Comparison of ENCODE assay signal across 8 mouse cellular contexts in genomic region chr3:98062591-98063185, GRCm38 (mm10). TPM values are rescaled to one million over a fixed set of nuclear protein-coding genes. Genes with fewer than 3 reads are reported as not detected.
DNase-seq lines count a peak whose midpoint lies in the region; ATAC-seq and TF ChIP-seq lines count a peak whose summit lies in the region.

No protein-coding gene starts in this region.

- H3K9ac ChIP-seq in hindbrain, embryonic 16.5 days (ENCODE audit: low read depth, low read length), result no peak overlapping the region
- no peak overlapping the region for H3K9ac ChIP-seq in midbrain, postnatal 0 days (replicated peaks; ENCODE audit: low read length, poor library complexity, severe bottlenecking)

- peaks cover 83% of the 10 kb centered on the region for H3K4me1 ChIP-seq in embryonic facial prominence, embryonic 10.5 days
- H3K4me1 ChIP-seq in hindbrain, embryonic 16.5 days (ENCODE audit: control insufficient read depth, insufficient read depth, low read depth, low read length), result peaks cover 37% of the 10 kb centered on the region
- peaks cover 11% of the 10 kb centered on the region; the same call in 1 of the 2 replicates for H3K4me1 ChIP-seq in midbrain, postnatal 0 days (ENCODE audit: insufficient read depth, low read length)

- 43% methylated on average over 1 of the region's 1 CpGs for WGBS in embryonic facial prominence, embryonic 10.5 days
- 62% methylated on average over 1 of the region's 1 CpGs for WGBS in hindbrain, embryonic 16.5 days
- 72% methylated on average over 1 of the region's 1 CpGs for WGBS in midbrain, postnatal 0 days

- H3K9me3 ChIP-seq in embryonic facial prominence, embryonic 10.5 days, result no peaks in the 10 kb centered on the region
- no peaks in the 10 kb centered on the region for H3K9me3 ChIP-seq in hindbrain, embryonic 16.5 days (ENCODE audit: control insufficient read depth, low read length)
- no peaks in the 10 kb centered on the region for H3K9me3 ChIP-seq in midbrain, postnatal 0 days (ENCODE audit: low read length)

- TF ChIP-seq CTCF in layer of hippocampus, adult 2 months (conservative IDR thresholded peaks at IDR 0.05), result no peak
- no peak for TF ChIP-seq CTCF in midbrain, postnatal 0 days (IDR thresholded peaks at IDR 0.05)

- peak overlapping the region; percentile 85 for H3K27ac ChIP-seq in layer of hippocampus, adult 2 months
- peak overlapping the region; percentile 88 for H3K27ac ChIP-seq in embryonic facial prominence, embryonic 10.5 days (replicated peaks)
- H3K27ac ChIP-seq in hindbrain, embryonic 16.5 days (ENCODE audit: low read depth, low read length), result peak overlapping the region; percentile 72
- H3K27ac ChIP-seq in midbrain, postnatal 0 days (ENCODE audit: low read depth, low read length), result peak overlapping the region; percentile 18; the same call in 1 of the 2 replicates

- no peaks in the 10 kb centered on the region for H3K27me3 ChIP-seq in embryonic facial prominence, embryonic 10.5 days (replicated peaks; ENCODE audit: low read depth, poor library complexity, severe bottlenecking)
- no peaks in the 10 kb centered on the region for H3K27me3 ChIP-seq in hindbrain, embryonic 16.5 days (replicated peaks; ENCODE audit: control insufficient read depth, insufficient read depth, low read length)
- no peaks in the 10 kb centered on the region for H3K27me3 ChIP-seq in midbrain, postnatal 0 days (ENCODE audit: insufficient read depth, low read length)

- no peak overlapping the region for H3K4me2 ChIP-seq in hindbrain, embryonic 16.5 days (ENCODE audit: low read length)
- no peak overlapping the region for H3K4me2 ChIP-seq in midbrain, postnatal 0 days (ENCODE audit: low read depth, low read length, poor library complexity, severe bottlenecking)

- peaks cover 14% of the 10 kb centered on the region for H3K36me3 ChIP-seq in embryonic facial prominence, embryonic 10.5 days (replicated peaks)
- no peaks in the 10 kb centered on the region for H3K36me3 ChIP-seq in hindbrain, embryonic 16.5 days (ENCODE audit: control insufficient read depth, insufficient read depth, low read length)
- no peaks in the 10 kb centered on the region for H3K36me3 ChIP-seq in midbrain, postnatal 0 days (ENCODE audit: insufficient read depth, low read length)

- DNase-seq in layer of hippocampus, adult 2 months (ENCODE audit: low spot score in 2 of 2), result no peak
- DNase-seq in layer of hippocampus, adult 9-10 months (ENCODE audit: low spot score), result no peak
- no peak for DNase-seq in embryonic facial prominence, embryonic 10.5 days (ENCODE audit: low spot score)
- no peak for DNase-seq in midbrain, postnatal 0 days (ENCODE audit: low spot score)
- no peak for DNase-seq in ovary, adult 18-20 months (ENCODE audit: low spot score)
- DNase-seq in cerebellum, postnatal 4 days (ENCODE audit: low spot score in 2 of 2), result no peak
- DNase-seq in lung, postnatal 4 days, result no peak

- 0 out of 2 replicates have a peak, but pooled peaks have one; percentile 0 for ATAC-seq in hindbrain, embryonic 16.5 days
- no peak for ATAC-seq in midbrain, postnatal 0 days (ENCODE audit: low FRiP score)

- no peak overlapping the region for H3K4me3 ChIP-seq in layer of hippocampus, adult 2 months
- H3K4me3 ChIP-seq in embryonic facial prominence, embryonic 10.5 days, result peak overlapping the region; percentile 6; the same call in 1 of the 2 replicates
- no peak overlapping the region for H3K4me3 ChIP-seq in hindbrain, embryonic 16.5 days (ENCODE audit: low read length)
- H3K4me3 ChIP-seq in midbrain, postnatal 0 days (ENCODE audit: low read depth, low read length), result no peak overlapping the region

RNA-seq across cellular contexts. Expression of gene Notch2, which starts 49.4 kb away (rescaled TPM):
- 10 to 100 TPM; 22.2 to 25.5 TPM for total RNA-seq in layer of hippocampus, adult 2 months (2021)
- polyA plus RNA-seq in embryonic facial prominence, embryonic 10.5 days (2016; fragmentation: Nextera tagmentation; extraction: Ambion mirVana), result 22.0 and 23.2 TPM in 2 replicates
- 7.6 and 12.1 TPM in 2 replicates for polyA plus RNA-seq in hindbrain, embryonic 16.5 days (2015; fragmentation: Nextera tagmentation; extraction: Ambion mirVana)
- 22.8 and 33.5 TPM in 2 replicates for total RNA-seq in midbrain, postnatal 0 days (2014; rRNA removed)
- 5.4 and 6.1 TPM in 2 replicates for polyA plus RNA-seq in midbrain, postnatal 0 days (2015; fragmentation: Nextera tagmentation; extraction: Ambion mirVana)

Comparison
In these comparisons a context has a peak if more than half of its experiments do, and no peak if none do; other contexts are left out.
1. H3K27ac ChIP-seq: peak in every context shown above with its lines; median percentile 88 in embryonic facial prominence, embryonic 10.5 days; 85 in layer of hippocampus, adult 2 months; 72 in hindbrain, embryonic 16.5 days; 18 in midbrain, postnatal 0 days.